Mouse (Mus musculus) regulatory T cell (primary cell): ENCODE results near the gene Bhlhb9.

ENCODE experiments used
- in situ Hi-C: fragments of 300-600 bp; cut with MboI, MseI; formaldehyde crosslinking; loops from one replicate; pipeline ENCODE4 v1.15.1; 2025; ENCODE audit warnings: high pct_unique_total_duplicates

The Bhlhb9 gene

DNA sequence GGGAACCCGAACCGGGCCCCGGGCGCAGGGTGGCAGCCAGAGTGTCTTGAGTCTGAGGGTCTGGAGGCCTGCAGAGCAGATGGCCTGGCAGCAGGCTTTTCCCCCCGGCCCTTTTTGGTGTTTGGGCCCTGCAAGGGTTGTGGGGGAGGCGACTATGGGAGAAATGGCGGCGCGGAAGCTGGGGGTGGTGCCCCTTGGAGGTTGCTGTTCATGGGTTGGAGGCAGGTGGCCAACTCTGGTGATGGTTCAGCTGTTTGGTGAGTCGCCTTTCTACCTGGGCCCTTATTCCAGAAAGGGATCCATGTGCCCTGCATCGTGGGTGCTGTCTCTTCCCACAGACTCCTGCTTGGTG, 88.8 kb downstream of the Bhlhb9 start:
- in situ Hi-C loops = no loop called here

- in situ Hi-C loops = no loop called here
These were observed 119.2 kb downstream of the Bhlhb9 start for GRCm38 (mm10) chrX:135916580-135916979.

- in situ Hi-C loops = no loop called here
These were observed 119.7 kb downstream of the Bhlhb9 start for GRCm38 (mm10) chrX:135917116-135917515.

- in situ Hi-C loops = no loop called here
These were observed 124.8 kb downstream of the Bhlhb9 start for GRCm38 (mm10) chrX:135922162-135922561.

DNA sequence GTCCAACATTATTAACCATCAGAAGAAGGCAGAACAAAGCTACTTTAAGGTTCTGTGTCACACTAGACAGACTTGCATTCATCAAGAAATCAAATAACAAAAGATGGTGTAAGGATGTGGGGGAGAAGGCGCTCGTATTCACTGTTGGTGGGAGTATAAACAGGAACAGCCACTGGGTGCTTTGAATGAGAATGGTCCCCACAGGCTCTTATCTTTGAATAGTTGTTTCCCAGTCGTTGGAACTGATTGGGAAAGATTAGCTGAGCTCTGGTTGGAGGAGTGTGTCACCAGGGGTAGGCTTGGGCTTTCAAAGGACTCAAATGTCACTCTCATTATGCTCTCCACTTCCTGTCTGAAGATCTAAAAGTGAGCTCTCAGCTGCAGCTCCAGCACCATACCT, 128.5 kb downstream of the Bhlhb9 start:
- in situ Hi-C loops = no loop called here

GRCm38 (mm10) chrX:135928588-135928987, 131.2 kb downstream of the Bhlhb9 start:
- in situ Hi-C loops = no loop called here

DNA sequence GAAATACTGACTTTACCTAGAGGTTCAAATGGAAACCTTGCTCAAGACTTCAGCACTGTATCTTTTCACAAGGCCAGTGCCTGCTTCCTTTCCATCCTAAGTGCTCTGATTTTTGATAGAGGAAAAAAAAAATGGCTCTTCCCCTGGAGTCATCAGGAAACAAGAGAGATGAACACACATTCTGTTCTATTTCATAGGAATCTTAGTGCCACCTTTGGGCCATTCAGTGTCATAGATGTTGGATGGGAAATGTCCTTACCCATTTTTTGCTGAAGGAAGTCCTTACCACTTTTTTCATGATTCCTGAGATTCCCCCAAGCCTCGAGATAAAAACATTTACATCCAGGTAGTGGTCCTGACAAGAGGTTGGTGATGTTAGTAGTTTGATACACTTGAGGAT, 139.1 kb downstream of the Bhlhb9 start:
- in situ Hi-C loops = no loop called here
